Mouse (Mus musculus): ENCODE measurements at regions not wholly inside any gene's neighbourhood (a gene's known extent, or its start where the extent isn't known, plus 50 kb on each side); places are given as distances from the start of the nearest gene placed in this dataset.
A peak's percentile ranks its signal among the peaks of the same experiment; 100 is the strongest.

- DNase-seq (ENCODE audit: low spot score): no peak
These were observed 82.2 kb upstream of the Errfi1 start for GRCm38 (mm10) chr4:150771469-150771868.

- DNase-seq (ENCODE audit: low spot score): no peak
These were observed 84.7 kb upstream of the Errfi1 start for GRCm38 (mm10) chr4:150769043-150769442.

- no peak for DNase-seq (ENCODE audit: low spot score)
These were observed 95.1 kb upstream of the Errfi1 start for GRCm38 (mm10) chr4:150758467-150759237.

GRCm38 (mm10) chr4:150757815-150758426 lies 95.8 kb upstream of the Errfi1 start:
- DNase-seq (ENCODE audit: low spot score): no peak

- peak; percentile 8 for DNase-seq (ENCODE audit: low spot score)
These were observed 96.4 kb upstream of the Errfi1 start for GRCm38 (mm10) chr4:150757291-150757741.

GRCm38 (mm10) chr4:150755446-150755845 lies 98.3 kb upstream of the Errfi1 start:
- no peak for DNase-seq (ENCODE audit: low spot score)

- DNase-seq (ENCODE audit: low spot score): no peak
These were observed 100.2 kb upstream of the Slc45a1 start for GRCm38 (mm10) chr4:150752151-150752550.

GRCm38 (mm10) chr4:150750445-150751213 lies 98.7 kb upstream of the Slc45a1 start:
- DNase-seq (ENCODE audit: low spot score): no peak

GRCm38 (mm10) chr4:150749066-150749465 lies 97.1 kb upstream of the Slc45a1 start:
- DNase-seq (ENCODE audit: low spot score): no peak

- DNase-seq (ENCODE audit: low spot score): no peak
These were observed 96.4 kb upstream of the Slc45a1 start for GRCm38 (mm10) chr4:150748099-150749000.

GRCm38 (mm10) chr4:150746430-150746923 lies 94.5 kb upstream of the Slc45a1 start:
- no peak for DNase-seq (ENCODE audit: low spot score)

GRCm38 (mm10) chr4:150745529-150746429 lies 93.8 kb upstream of the Slc45a1 start:
- peak; percentile 78 for DNase-seq (ENCODE audit: low spot score)

- no peak for DNase-seq (ENCODE audit: low spot score)
These were observed 91.5 kb upstream of the Slc45a1 start for GRCm38 (mm10) chr4:150743508-150743907.

GRCm38 (mm10) chr4:150743103-150743502 lies 91.1 kb upstream of the Slc45a1 start:
- peak; percentile 64 for DNase-seq (ENCODE audit: low spot score)

GRCm38 (mm10) chr4:150741810-150742209 lies 89.8 kb upstream of the Slc45a1 start:
- DNase-seq (ENCODE audit: low spot score): no peak

- DNase-seq (ENCODE audit: low spot score): no peak
These were observed 88.2 kb upstream of the Slc45a1 start for GRCm38 (mm10) chr4:150740167-150740566.

GRCm38 (mm10) chr4:150738736-150739135 lies 86.8 kb upstream of the Slc45a1 start:
- no peak for DNase-seq (ENCODE audit: low spot score)

- DNase-seq (ENCODE audit: low spot score): no peak
These were observed 78.3 kb upstream of the Slc45a1 start for GRCm38 (mm10) chr4:150730061-150730812.

GRCm38 (mm10) chr4:150726539-150726938 lies 74.6 kb upstream of the Slc45a1 start:
- no peak for DNase-seq (ENCODE audit: low spot score)

Data from thymus, postnatal 0 days (tissue).